Mouse (Mus musculus): ENCODE data around the gene Krt12. TPM values are rescaled to one million over a fixed set of nuclear protein-coding genes. Genes with fewer than 3 reads are reported as not detected.

The Krt12 gene
- polyA plus RNA-seq, 1 experiment from 2014 or later, result 0.07 TPM

DNA sequence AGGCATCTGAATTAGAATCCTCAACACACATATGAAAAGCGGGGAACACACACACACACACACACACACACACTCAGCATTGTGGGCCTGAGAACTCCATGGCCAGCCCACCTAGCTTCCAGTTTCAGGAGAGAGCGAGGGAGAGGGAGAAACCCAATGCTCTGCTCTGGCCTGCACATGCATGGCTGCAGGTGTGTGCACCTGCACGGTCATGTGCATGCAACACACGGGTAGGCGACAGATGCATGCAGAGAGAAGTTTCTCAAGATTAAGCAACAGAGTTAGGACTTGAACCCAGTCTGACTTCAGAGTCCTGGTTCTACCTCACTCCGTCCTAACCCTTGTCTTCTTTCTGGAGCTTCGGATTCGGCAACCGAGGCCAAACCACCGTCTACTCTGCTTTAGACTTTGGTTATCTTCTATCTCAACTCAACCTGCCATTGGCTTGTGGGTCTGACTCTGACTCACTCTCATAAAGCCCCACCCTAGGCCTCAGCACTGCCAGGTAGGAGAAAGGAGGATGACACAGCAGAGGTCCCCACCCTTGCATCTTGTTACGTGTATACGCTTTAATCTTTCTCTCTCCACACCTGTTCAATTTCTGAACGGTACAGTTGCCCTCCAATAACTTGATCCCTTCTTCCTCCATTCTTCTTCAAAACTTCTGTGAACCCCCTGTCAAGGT is 7.5 kb downstream of the Krt12 start:
- H3K9ac ChIP-seq (ENCODE audit: low read depth, low read length), result no peak overlapping the region
- H3K4me2 ChIP-seq (replicated peaks; ENCODE audit: low read depth), result no peak overlapping the region
- no peaks in the 10 kb centered on the region for H3K9me3 ChIP-seq (ENCODE audit: control insufficient read depth)
- no peaks in the 10 kb centered on the region for H3K36me3 ChIP-seq (ENCODE audit: control insufficient read depth, insufficient read depth)
- WGBS, result 54% methylated on average over 13 of the region's 13 CpGs
- peak; percentile 88 for ATAC-seq
- no peaks in the 10 kb centered on the region for H3K27me3 ChIP-seq (replicated peaks; ENCODE audit: control insufficient read depth, insufficient read depth, low read length)
- TF ChIP-seq CTCF (IDR thresholded peaks at IDR 0.05; ENCODE audit: low read depth), result no peak
- no peak overlapping the region for H3K27ac ChIP-seq (ENCODE audit: low read depth, low read length)
- no peaks in the 10 kb centered on the region for H3K4me1 ChIP-seq (replicated peaks; ENCODE audit: control insufficient read depth, insufficient read depth, low read length)
- no peak overlapping the region for H3K4me3 ChIP-seq (ENCODE audit: low read depth, low read length)

DNA sequence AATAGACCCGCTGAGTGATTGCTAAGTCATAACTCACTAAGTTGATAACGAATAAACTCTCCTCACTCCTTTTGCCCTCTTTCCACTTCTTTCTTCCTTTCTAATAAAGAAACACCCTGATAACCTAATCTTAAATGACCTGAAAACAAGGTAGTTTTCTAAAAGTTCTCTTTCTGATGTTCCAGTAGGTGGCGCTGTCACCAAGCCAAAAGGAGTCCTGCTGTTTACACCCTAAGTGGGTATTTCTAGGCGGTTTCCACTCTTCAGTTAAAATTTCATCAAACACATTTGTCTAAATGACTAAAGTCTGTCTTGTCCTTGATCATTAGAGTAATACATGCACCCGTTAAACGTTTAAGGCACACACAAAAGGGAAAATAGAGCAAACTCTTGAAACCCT is 8.8 kb downstream of the Krt12 start:
- no peak for ATAC-seq
- H3K9ac ChIP-seq (ENCODE audit: low read depth, low read length), result no peak overlapping the region
- no peak overlapping the region for H3K4me3 ChIP-seq (ENCODE audit: low read depth, low read length)
- no peaks in the 10 kb centered on the region for H3K36me3 ChIP-seq (ENCODE audit: control insufficient read depth, insufficient read depth)
- H3K4me2 ChIP-seq (replicated peaks; ENCODE audit: low read depth), result no peak overlapping the region
- 15% methylated on average over 6 of the region's 6 CpGs for WGBS
- 0 out of 2 replicates have a peak, but pooled peaks cover 2% of the 10 kb centered on the region for H3K27me3 ChIP-seq (replicated peaks; ENCODE audit: control insufficient read depth, insufficient read depth, low read length)
- no peaks in the 10 kb centered on the region for H3K9me3 ChIP-seq (ENCODE audit: control insufficient read depth)
- H3K27ac ChIP-seq (ENCODE audit: low read depth, low read length), result no peak overlapping the region
- H3K4me1 ChIP-seq (replicated peaks; ENCODE audit: control insufficient read depth, insufficient read depth, low read length), result no peaks in the 10 kb centered on the region
- TF ChIP-seq CTCF (IDR thresholded peaks at IDR 0.05; ENCODE audit: low read depth), result peak; percentile 84

DNA sequence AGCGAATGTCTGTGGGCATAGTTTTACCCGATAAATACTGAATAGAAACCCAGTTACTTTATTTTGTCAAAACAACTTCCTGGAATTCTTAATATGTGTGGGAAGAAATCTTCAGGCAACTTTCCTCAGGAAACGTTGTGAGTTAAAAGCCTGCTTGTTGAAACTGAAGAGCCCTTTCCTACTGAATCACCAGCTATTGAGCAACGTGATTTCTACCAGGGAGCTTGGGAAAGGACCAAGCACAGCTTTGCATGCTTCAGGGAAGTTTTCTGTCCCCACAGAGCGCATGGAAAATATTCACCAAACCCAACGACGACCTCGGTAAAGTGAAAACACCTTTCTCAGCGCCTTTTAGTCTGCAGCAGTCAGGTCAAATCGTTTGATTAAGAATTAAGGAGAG is 15.9 kb downstream of the Krt12 start:
- H3K4me2 ChIP-seq (replicated peaks; ENCODE audit: low read depth), result no peak overlapping the region
- no peak overlapping the region for H3K27ac ChIP-seq (ENCODE audit: low read depth, low read length)
- H3K36me3 ChIP-seq (ENCODE audit: control insufficient read depth, insufficient read depth), result no peaks in the 10 kb centered on the region
- ATAC-seq, result no peak
- H3K4me3 ChIP-seq (ENCODE audit: low read depth, low read length), result no peak overlapping the region
- no peak overlapping the region for H3K9ac ChIP-seq (ENCODE audit: low read depth, low read length)
- no peaks in the 10 kb centered on the region for H3K4me1 ChIP-seq (replicated peaks; ENCODE audit: control insufficient read depth, insufficient read depth, low read length)
- TF ChIP-seq CTCF (IDR thresholded peaks at IDR 0.05; ENCODE audit: low read depth), result no peak
- WGBS, result 60% methylated on average over 10 of the region's 10 CpGs
- peaks cover 6% of the 10 kb centered on the region for H3K27me3 ChIP-seq (replicated peaks; ENCODE audit: control insufficient read depth, insufficient read depth, low read length)
- H3K9me3 ChIP-seq (ENCODE audit: control insufficient read depth), result no peaks in the 10 kb centered on the region

DNA sequence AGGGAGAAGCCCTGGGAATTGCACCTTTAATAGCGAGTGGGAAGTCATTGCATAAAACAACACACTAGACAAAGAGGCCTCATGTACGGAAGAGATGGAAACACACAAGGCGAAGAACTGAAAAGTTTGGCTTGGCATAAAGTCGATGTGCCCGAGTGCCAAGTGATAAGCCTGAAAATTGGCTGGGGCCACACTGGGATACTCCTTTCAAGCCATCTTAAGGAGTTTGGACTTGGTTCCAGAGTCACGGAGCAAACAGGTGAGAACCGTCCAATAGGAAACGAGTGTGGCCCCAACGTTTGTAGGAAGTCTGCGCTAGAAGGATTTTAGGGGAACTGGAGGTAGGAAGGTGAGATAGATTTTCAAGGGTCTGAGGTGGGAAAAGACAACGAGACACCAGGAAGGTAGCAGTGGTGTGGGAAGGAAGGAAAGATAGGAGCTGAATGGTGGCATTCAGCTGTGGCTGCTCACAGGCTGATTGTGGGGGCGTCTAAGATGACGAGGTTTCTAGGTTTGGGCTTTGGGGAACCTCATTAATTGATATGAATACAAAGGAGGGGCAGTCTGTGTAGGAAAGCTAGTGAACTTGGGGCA is 22.0 kb downstream of the Krt12 start:
- TF ChIP-seq CTCF (IDR thresholded peaks at IDR 0.05; ENCODE audit: low read depth), result no peak
- 80% methylated on average over 13 of the region's 13 CpGs for WGBS

DNA sequence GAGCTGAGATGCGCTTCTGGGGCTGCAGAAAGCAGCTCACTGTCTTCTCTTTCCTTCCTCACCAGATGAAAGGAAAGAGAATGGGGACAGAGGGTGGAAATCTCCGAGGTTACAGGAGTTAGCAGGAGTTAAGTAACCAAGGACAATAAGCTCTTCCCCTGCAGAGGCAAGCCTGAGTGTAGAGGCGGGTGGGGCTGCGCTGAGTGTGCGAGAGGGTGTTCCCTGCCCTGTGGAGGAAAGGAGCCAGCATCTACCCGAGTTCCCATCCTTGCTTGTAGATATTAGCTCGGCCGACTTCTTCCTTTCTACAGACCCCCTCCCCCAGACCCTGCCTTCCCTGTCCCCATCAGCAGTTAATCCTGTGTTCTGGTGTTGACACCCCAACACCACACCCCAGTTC is 23.2 kb downstream of the Krt12 start:
- H3K27ac ChIP-seq (ENCODE audit: low read depth, low read length), result no peak overlapping the region

More for the DNA sequence above, 22.0 kb downstream of the Krt12 start:
- ATAC-seq, result no peak
- Histone ChIP-seq H3K4me1 (replicated peaks; ENCODE audit: control insufficient read depth, insufficient read depth, low read length) (no peaks in the 10 kb centered on the region), H3K9ac (ENCODE audit: low read depth, low read length) (no peak overlapping the region), H3K27me3 (replicated peaks; ENCODE audit: control insufficient read depth, insufficient read depth, low read length) (peaks cover 4% of the 10 kb centered on the region), H3K4me2 (replicated peaks; ENCODE audit: low read depth) (no peak overlapping the region), H3K36me3 (ENCODE audit: control insufficient read depth, insufficient read depth) (no peaks in the 10 kb centered on the region), H3K4me3 (ENCODE audit: low read depth, low read length) (no peak overlapping the region), H3K9me3 (ENCODE audit: control insufficient read depth) (no peaks in the 10 kb centered on the region), H3K27ac (ENCODE audit: low read depth, low read length) (no peak overlapping the region)

DNA sequence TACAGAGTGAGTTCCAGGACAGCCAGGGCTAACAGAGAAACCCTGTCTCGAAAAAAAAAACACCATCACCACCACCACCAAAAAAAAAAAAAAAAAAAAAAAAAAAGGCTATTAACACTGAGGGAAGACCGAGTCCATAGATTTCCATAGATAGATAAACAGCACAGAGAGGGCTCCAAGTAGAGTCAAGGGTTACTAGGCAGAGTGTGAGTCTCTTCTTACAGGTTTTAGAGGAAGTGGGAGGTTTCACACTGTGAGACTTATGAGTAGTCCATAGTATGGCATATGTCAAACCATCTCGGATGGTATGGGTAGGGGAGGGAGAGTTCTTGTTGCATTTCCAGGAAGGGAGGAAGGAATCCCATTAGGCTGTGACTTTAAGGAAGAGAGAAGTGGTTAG is 24.0 kb downstream of the Krt12 start:
- Histone ChIP-seq H3K4me2 (replicated peaks; ENCODE audit: low read depth) (no peak overlapping the region), H3K27ac (ENCODE audit: low read depth, low read length) (no peak overlapping the region), H3K9me3 (ENCODE audit: control insufficient read depth) (no peaks in the 10 kb centered on the region), H3K27me3 (replicated peaks; ENCODE audit: control insufficient read depth, insufficient read depth, low read length) (peaks cover 4% of the 10 kb centered on the region; the same call in 1 of the 2 replicates), H3K4me1 (replicated peaks; ENCODE audit: control insufficient read depth, insufficient read depth, low read length) (no peaks in the 10 kb centered on the region), H3K9ac (ENCODE audit: low read depth, low read length) (no peak overlapping the region), H3K36me3 (ENCODE audit: control insufficient read depth, insufficient read depth) (no peaks in the 10 kb centered on the region), H3K4me3 (ENCODE audit: low read depth, low read length) (no peak overlapping the region)
- TF ChIP-seq CTCF (IDR thresholded peaks at IDR 0.05; ENCODE audit: low read depth), result no peak
- no peak for ATAC-seq
- WGBS, result 77% methylated on average over 3 of the region's 3 CpGs

More for the DNA sequence above, 23.2 kb downstream of the Krt12 start:
- no peaks in the 10 kb centered on the region for H3K9me3 ChIP-seq (ENCODE audit: control insufficient read depth)
- H3K4me1 ChIP-seq (replicated peaks; ENCODE audit: control insufficient read depth, insufficient read depth, low read length), result no peaks in the 10 kb centered on the region
- WGBS, result 52% methylated on average over 8 of the region's 8 CpGs
- H3K4me3 ChIP-seq (ENCODE audit: low read depth, low read length), result no peak overlapping the region
- H3K36me3 ChIP-seq (ENCODE audit: control insufficient read depth, insufficient read depth), result no peaks in the 10 kb centered on the region
- H3K4me2 ChIP-seq (replicated peaks; ENCODE audit: low read depth), result no peak overlapping the region
- ATAC-seq, result no peak
- no peak overlapping the region for H3K9ac ChIP-seq (ENCODE audit: low read depth, low read length)
- TF ChIP-seq CTCF (IDR thresholded peaks at IDR 0.05; ENCODE audit: low read depth), result no peak
- peaks cover 4% of the 10 kb centered on the region for H3K27me3 ChIP-seq (replicated peaks; ENCODE audit: control insufficient read depth, insufficient read depth, low read length)

Measured in intestine, postnatal 0 days (tissue).